Mouse (Mus musculus) kidney, adult 2 months (tissue): ENCODE measurements at regions not wholly inside any gene's neighbourhood (a gene's known extent, or its start where the extent isn't known, plus 50 kb on each side); places are given as distances from the start of the nearest gene placed in this dataset.

Experiments used
- CTCF ChIP-seq: fragments of 200-500 bp; conservative IDR thresholded peaks from 2 replicates; pipeline ENCODE4 v1.5.1; 2011; ENCODE audit warnings: low read depth, mild to moderate bottlenecking, control low read depth, low read length, moderate library complexity, mixed read lengths; ENCODE audit not compliant: insufficient read depth, insufficient read length
- POLR2A ChIP-seq: fragments of 200-500 bp; IDR thresholded peaks from one replicate; pipeline ENCODE4 v1.6.1; 2011; ENCODE audit warnings: low read depth, low read length, control low read depth

- TF ChIP-seq POLR2A (no peak), CTCF (no peak)
These were observed 118.8 kb upstream of the Rapgef5 start for GRCm38 (mm10) chr12:117397512-117397911.
